Mouse (Mus musculus) spleen, adult 2 months (tissue): ENCODE measurements at regions not wholly inside any gene's neighbourhood (a gene's known extent, or its start where the extent isn't known, plus 50 kb on each side); places are given as distances from the start of the nearest gene placed in this dataset.

Experiments
- DNase-seq, 2 experiments: peaks; one replicate each; pipeline versions ENCODE4 v3.0.0 to v3.0.0-alpha.2; 2012 to 2021; ENCODE audit warnings: low spot score in 2 of 2, low read depth in 1 of 2
- H3K27ac ChIP-seq: fragments of 200-500 bp; 2 replicates; pipeline ENCODE4 v1.5.1; 2012; ENCODE audit warnings: low read length, inconsistent platforms; ENCODE audit not compliant: insufficient read depth
- H3K27me3 ChIP-seq: fragments of 200-500 bp; 2 replicates; pipeline ENCODE4 v1.6.1; 2012; ENCODE audit warnings: mild to moderate bottlenecking, moderate library complexity, low read length, inconsistent platforms; ENCODE audit not compliant: control insufficient read depth, insufficient read depth
- H3K36me3 ChIP-seq: fragments of 200-500 bp; 2 replicates; pipeline ENCODE4 v1.6.1; 2012; ENCODE audit warnings: mild to moderate bottlenecking, low read length, inconsistent platforms; ENCODE audit not compliant: control insufficient read depth, insufficient read depth
- H3K4me1 ChIP-seq: fragments of 200-500 bp; 2 replicates; pipeline ENCODE4 v1.6.1; 2011; ENCODE audit warnings: inconsistent platforms; ENCODE audit not compliant: control insufficient read depth, insufficient read depth, insufficient read length
- H3K4me3 ChIP-seq: fragments of 200-500 bp; 2 replicates; pipeline ENCODE4 v1.5.1; 2011; ENCODE audit warnings: mild to moderate bottlenecking, inconsistent platforms; ENCODE audit not compliant: insufficient read depth, insufficient read length; ENCODE audit errors: extremely low read depth
- CTCF ChIP-seq: fragments of 200-500 bp; IDR thresholded peaks from 2 replicates; pipeline ENCODE4 v1.5.1; 2011; ENCODE audit warnings: mild to moderate bottlenecking, inconsistent platforms; ENCODE audit not compliant: insufficient read depth, insufficient read length, insufficient replicate concordance; ENCODE audit errors: extremely low read depth
- POLR2A ChIP-seq: fragments of 200-500 bp; IDR thresholded peaks from 2 replicates; pipeline ENCODE4 v1.6.1; 2011; ENCODE audit warnings: low read depth, low read length, inconsistent platforms
- WGBS: fragments of 180-500 bp; shearing (Covaris S2); methylation state at CpG from one replicate; pipeline ENCODE4 v1.1.7; 2018; 5-methylcytosine and 5-hydroxymethylcytosine counted together

- Histone ChIP-seq H3K4me1 (no peaks in the 10 kb centered on the region), H3K27me3 (no peaks in the 10 kb centered on the region), H3K27ac (no peak overlapping the region), H3K4me3 (no peak overlapping the region), H3K36me3 (no peaks in the 10 kb centered on the region)
- DNase-seq = no peak
- TF ChIP-seq POLR2A (no peak), CTCF (no peak)
- 43% methylated on average over 6 of the region's 6 CpGs for WGBS
These were observed 148.5 kb downstream of the Clic5 start for GRCm38 (mm10) chr17:44336842-44337241.

GRCm38 (mm10) chr17:44337253-44337652, 148.9 kb downstream of the Clic5 start:
- DNase-seq = no peak
- H3K27ac ChIP-seq = no peak overlapping the region
- no peaks in the 10 kb centered on the region for H3K4me1 ChIP-seq
- TF ChIP-seq POLR2A (no peak), CTCF (no peak)
- H3K36me3 ChIP-seq = no peaks in the 10 kb centered on the region
- no peak overlapping the region for H3K4me3 ChIP-seq
- no peaks in the 10 kb centered on the region for H3K27me3 ChIP-seq
- 95% methylated on average over 5 of the region's 5 CpGs for WGBS

- TF ChIP-seq POLR2A (no peak), CTCF (no peak)
- no peaks in the 10 kb centered on the region for H3K4me1 ChIP-seq
- H3K4me3 ChIP-seq = no peak overlapping the region
- H3K27me3 ChIP-seq = no peaks in the 10 kb centered on the region
- H3K36me3 ChIP-seq = no peaks in the 10 kb centered on the region
- no peak for DNase-seq
- no peak overlapping the region for H3K27ac ChIP-seq
- WGBS = 93% methylated on average over 2 of the region's 2 CpGs
These were observed 156.2 kb downstream of the Clic5 start for GRCm38 (mm10) chr17:44344542-44344941.

GRCm38 (mm10) chr17:44345374-44345773, 157.0 kb downstream of the Clic5 start:
- H3K27me3 ChIP-seq = no peaks in the 10 kb centered on the region
- 72% methylated on average over 2 of the region's 2 CpGs for whole genome bisulfite sequencing
- H3K27ac ChIP-seq = no peak overlapping the region
- H3K4me1 ChIP-seq = no peaks in the 10 kb centered on the region
- H3K4me3 ChIP-seq = no peak overlapping the region
- no peak for DNase-seq
- no peak for TF ChIP-seq POLR2A
- TF ChIP-seq CTCF = no peak
- H3K36me3 ChIP-seq = no peaks in the 10 kb centered on the region

GRCm38 (mm10) chr17:44350201-44350948, 162.0 kb downstream of the Clic5 start:
- no peak overlapping the region for H3K27ac ChIP-seq
- TF ChIP-seq CTCF (no peak), POLR2A (no peak)
- no peaks in the 10 kb centered on the region for H3K27me3 ChIP-seq
- H3K36me3 ChIP-seq = no peaks in the 10 kb centered on the region
- peak overlapping the region; percentile 31; the same call in 1 of the 2 replicates for H3K4me3 ChIP-seq
- DNase-seq = no peak
- 32% methylated on average over 20 of the region's 20 CpGs for WGBS
- peaks cover 4% of the 10 kb centered on the region; the same call in 1 of the 2 replicates for H3K4me1 ChIP-seq

GRCm38 (mm10) chr17:44350949-44351244, 162.5 kb downstream of the Clic5 start:
- peaks cover 4% of the 10 kb centered on the region; the same call in 1 of the 2 replicates for H3K4me1 ChIP-seq
- no peaks in the 10 kb centered on the region for H3K27me3 ChIP-seq
- H3K36me3 ChIP-seq = no peaks in the 10 kb centered on the region
- H3K27ac ChIP-seq = no peak overlapping the region
- no peak for TF ChIP-seq CTCF
- TF ChIP-seq POLR2A = no peak
- WGBS = 68% methylated on average over 4 of the region's 4 CpGs
- no peak for DNase-seq
- H3K4me3 ChIP-seq = no peak overlapping the region

GRCm38 (mm10) chr17:44351499-44352117, 163.2 kb downstream of the Clic5 start:
- WGBS = 32% methylated on average over 13 of the region's 13 CpGs
- peak; percentile 2 to 10 for DNase-seq
- no peak for TF ChIP-seq POLR2A
- TF ChIP-seq CTCF = no peak
- Histone ChIP-seq H3K36me3 (no peaks in the 10 kb centered on the region), H3K27ac (no peak overlapping the region), H3K4me3 (no peak overlapping the region), H3K4me1 (peaks cover 4% of the 10 kb centered on the region; the same call in 1 of the 2 replicates), H3K27me3 (no peaks in the 10 kb centered on the region)
